Mouse (Mus musculus) C2C12 (cell line): ENCODE measurements around the gene Olfr32.
"Not testable (repeated sequence)": the region's sequence is repeated elsewhere in the genome, so short reads cannot be mapped to it uniquely, and the experiment has no call there.

Experiments used
- CEBPB ChIP-seq: IDR thresholded peaks from one replicate; pipeline ENCODE4 v1.6.1; 2011; ENCODE audit warnings: low read depth, mild to moderate bottlenecking, control low read depth, moderate library complexity
- CTCF ChIP-seq: IDR thresholded peaks from one replicate; pipeline ENCODE4 v1.5.1; 2011; ENCODE audit not compliant: control insufficient read depth, insufficient read depth, insufficient read length
- MAX ChIP-seq: IDR thresholded peaks from one replicate; pipeline ENCODE4 v1.6.1; 2011; ENCODE audit warnings: mild to moderate bottlenecking, control low read depth
- MYOD1 ChIP-seq: IDR thresholded peaks from one replicate; pipeline ENCODE4 v1.6.1; 2011; ENCODE audit warnings: low read depth; ENCODE audit not compliant: control insufficient read depth, insufficient read length
- MYOG ChIP-seq: IDR thresholded peaks from one replicate; pipeline ENCODE4 v1.6.1; 2011; ENCODE audit not compliant: control insufficient read depth, insufficient read length; ENCODE audit errors: extremely low read depth
- USF1 ChIP-seq: IDR thresholded peaks from one replicate; pipeline ENCODE4 v1.6.1; 2011; ENCODE audit warnings: low read depth, mild to moderate bottlenecking, control low read depth, moderate library complexity

- not testable (repeated sequence) for TF ChIP-seq CTCF, USF1, MYOD1, MYOG, CEBPB, MAX
Observed at GRCm38 (mm10) chr2:90186082-90186481, 44.0 kb upstream of the Olfr32 start.
